Mouse (Mus musculus): ENCODE results near the gene Cpsf3.

The Cpsf3 gene

GRCm38 (mm10) chr12:21284761-21285441 lies at the start of gene Cpsf3:
TSS of gene Cpsf3 (plus strand) at chr12:21285391.
- Histone ChIP-seq H3K27me3 (ENCODE audit: insufficient read depth, low read length) (no peaks in the 10 kb centered on the region), H3K4me3 (replicated peaks; ENCODE audit: low read length) (peak within 1 kb of the TSS; percentile 97), H3K9me3 (ENCODE audit: low read length) (no peaks in the 10 kb centered on the region), H3K4me1 (replicated peaks; ENCODE audit: low read depth, low read length) (peaks cover 41% of the 10 kb centered on the region), H3K36me3 (ENCODE audit: insufficient read depth, low read length) (peaks cover 17% of the 10 kb centered on the region)
- TF ChIP-seq NANOG (IDR thresholded peaks at IDR 0.05; ENCODE audit: borderline replicate concordance, low read length) (no peak), CTCF (conservative IDR thresholded peaks at IDR 0.05; ENCODE audit: low read length) (no peak), POU5F1 (IDR thresholded peaks at IDR 0.05; ENCODE audit: borderline replicate concordance, low read length) (no peak)

DNA sequence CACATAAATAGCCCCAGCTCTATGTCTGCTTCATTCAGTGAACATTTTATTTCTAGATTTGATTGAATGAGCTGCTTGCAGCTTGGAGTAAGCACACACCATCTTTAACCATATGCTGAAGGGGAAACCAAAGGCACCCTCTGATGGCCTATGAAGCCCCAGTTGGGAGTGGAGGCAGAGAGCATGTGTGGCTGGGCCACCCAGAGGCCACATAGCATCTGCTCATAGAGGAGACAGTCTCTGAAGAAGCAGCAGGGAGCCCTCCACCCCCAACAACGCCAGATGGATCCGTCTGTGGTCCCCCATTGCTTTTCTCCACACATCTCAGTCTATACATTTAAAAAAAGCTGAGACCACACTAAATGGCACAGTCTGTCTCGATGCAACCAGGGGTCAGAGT lies 43.2 kb upstream of the Cpsf3 start:
- Histone ChIP-seq H3K27me3 (ENCODE audit: insufficient read depth, low read length) (no peaks in the 10 kb centered on the region), H3K4me3 (replicated peaks; ENCODE audit: low read length) (no peak overlapping the region), H3K4me1 (replicated peaks; ENCODE audit: low read depth, low read length) (no peaks in the 10 kb centered on the region), H3K36me3 (ENCODE audit: insufficient read depth, low read length) (peaks cover 17% of the 10 kb centered on the region), H3K9me3 (ENCODE audit: low read length) (no peaks in the 10 kb centered on the region)
- TF ChIP-seq NANOG (IDR thresholded peaks at IDR 0.05; ENCODE audit: borderline replicate concordance, low read length): no peak
- no peak for TF ChIP-seq CTCF (conservative IDR thresholded peaks at IDR 0.05; ENCODE audit: low read length)
- TF ChIP-seq POU5F1 (IDR thresholded peaks at IDR 0.05; ENCODE audit: borderline replicate concordance, low read length): no peak

DNA sequence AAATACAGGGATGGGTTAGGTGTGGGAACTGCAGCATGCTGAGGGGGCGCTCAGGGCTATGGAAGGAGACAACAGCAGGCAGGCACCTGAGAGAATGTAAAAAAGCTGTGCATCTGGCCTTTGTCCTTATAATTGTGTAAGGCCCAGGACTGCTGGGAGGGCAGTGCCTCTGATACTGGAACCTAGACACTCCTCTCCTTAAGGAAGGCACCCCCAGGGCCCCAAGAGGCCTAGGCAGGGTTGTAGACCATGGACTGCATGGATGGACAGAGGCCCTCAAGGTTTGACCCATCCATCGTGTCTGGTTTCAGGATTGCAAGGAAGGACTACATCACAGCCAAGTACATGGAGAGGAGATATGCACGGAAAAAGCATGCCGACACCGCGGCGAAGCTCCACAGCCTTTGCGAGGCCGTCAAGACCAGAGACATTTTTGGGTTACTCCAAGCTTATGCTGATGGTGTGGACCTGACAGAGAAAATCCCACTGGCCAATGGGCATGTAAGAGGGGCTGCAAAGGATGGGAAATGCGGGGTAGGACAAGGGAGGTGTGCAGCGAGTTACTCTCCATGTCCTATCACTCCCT lies 40.7 kb upstream of the Cpsf3 start:
- H3K36me3 ChIP-seq (ENCODE audit: insufficient read depth, low read length): peaks cover 27% of the 10 kb centered on the region
- H3K4me3 ChIP-seq (replicated peaks; ENCODE audit: low read length): no peak overlapping the region
- H3K27me3 ChIP-seq (ENCODE audit: insufficient read depth, low read length): no peaks in the 10 kb centered on the region
- H3K9me3 ChIP-seq (ENCODE audit: low read length): no peaks in the 10 kb centered on the region
- no peak for TF ChIP-seq NANOG (IDR thresholded peaks at IDR 0.05; ENCODE audit: borderline replicate concordance, low read length)
- TF ChIP-seq CTCF (conservative IDR thresholded peaks at IDR 0.05; ENCODE audit: low read length): no peak
- TF ChIP-seq POU5F1 (IDR thresholded peaks at IDR 0.05; ENCODE audit: borderline replicate concordance, low read length): no peak
- no peaks in the 10 kb centered on the region for H3K4me1 ChIP-seq (replicated peaks; ENCODE audit: low read depth, low read length)

DNA sequence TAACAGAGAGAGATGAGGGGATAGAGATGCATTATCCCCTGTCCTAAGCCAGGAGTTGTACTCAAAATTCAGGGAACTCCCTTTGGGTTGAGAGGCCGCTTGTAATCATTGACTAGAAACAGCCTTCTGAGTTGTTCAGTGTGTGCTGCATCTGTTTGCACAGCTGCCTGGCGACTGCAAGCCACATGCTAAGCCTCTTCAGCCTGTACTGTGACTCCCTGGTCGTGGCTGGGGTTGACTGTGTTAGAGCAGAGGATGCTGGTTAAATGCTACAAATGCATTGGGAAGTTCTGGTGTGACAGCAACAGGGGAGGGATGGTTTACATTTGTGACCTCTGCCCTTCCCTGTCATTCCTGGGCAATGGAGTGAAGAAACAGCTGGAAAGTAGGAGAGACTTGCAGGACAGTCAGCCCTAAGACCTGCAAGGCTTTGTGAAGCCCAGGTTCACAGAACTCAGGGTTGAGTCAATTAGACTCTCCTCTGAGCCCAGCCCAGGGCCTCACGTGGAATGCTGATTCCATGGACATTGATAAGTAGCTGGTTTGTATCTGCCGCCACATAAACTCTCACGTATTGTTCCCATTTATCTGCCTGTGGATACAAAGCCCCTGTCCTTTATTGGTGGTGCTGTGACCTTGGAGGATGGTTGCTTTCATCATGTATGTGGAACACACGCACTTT lies 37.3 kb upstream of the Cpsf3 start:
- Histone ChIP-seq H3K27me3 (ENCODE audit: insufficient read depth, low read length) (no peaks in the 10 kb centered on the region), H3K4me3 (replicated peaks; ENCODE audit: low read length) (no peak overlapping the region), H3K4me1 (replicated peaks; ENCODE audit: low read depth, low read length) (0 out of 2 replicates have a peak, but pooled peaks cover 2% of the 10 kb centered on the region), H3K36me3 (ENCODE audit: insufficient read depth, low read length) (peaks cover 45% of the 10 kb centered on the region), H3K9me3 (ENCODE audit: low read length) (no peaks in the 10 kb centered on the region)
- TF ChIP-seq POU5F1 (IDR thresholded peaks at IDR 0.05; ENCODE audit: borderline replicate concordance, low read length): no peak
- TF ChIP-seq CTCF (conservative IDR thresholded peaks at IDR 0.05; ENCODE audit: low read length): no peak
- no peak for TF ChIP-seq NANOG (IDR thresholded peaks at IDR 0.05; ENCODE audit: borderline replicate concordance, low read length)

DNA sequence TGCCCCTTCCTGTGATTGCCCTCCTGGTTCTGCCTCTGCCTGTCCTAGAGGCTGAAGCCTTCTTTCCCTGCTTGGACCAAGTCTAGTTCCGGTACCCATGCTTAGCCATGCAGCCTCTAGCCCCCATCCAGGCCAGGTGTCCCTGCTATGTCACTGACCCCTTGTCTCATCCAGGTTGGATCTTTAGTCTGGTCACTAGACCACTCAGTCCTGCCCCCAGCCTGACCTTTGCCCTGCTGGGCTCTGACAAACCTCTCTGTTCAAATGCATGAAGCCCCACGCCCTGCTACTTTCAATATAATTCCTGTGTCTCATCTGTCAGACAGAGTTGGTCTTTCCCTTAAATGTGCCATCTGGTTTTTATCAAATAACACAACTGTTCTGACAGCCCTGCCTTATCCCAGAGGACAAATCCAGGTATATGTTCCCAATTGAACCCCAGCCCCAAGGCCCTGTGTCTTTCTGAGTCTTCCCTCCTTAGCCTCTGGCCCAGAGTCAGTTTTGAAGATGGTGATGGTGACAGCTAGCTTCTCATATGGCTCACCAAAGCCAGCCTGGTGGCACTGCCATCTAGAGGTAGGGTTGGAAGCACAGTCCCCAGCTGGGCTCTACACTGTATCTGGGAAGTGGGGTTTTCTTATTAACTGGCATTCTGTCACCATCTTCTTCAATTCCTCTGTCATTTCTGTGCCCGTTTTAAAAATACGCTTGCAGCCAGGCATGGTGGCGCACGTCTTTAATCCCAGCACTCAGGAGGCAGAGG lies 24.5 kb upstream of the Cpsf3 start:
- Histone ChIP-seq H3K4me3 (replicated peaks; ENCODE audit: low read length) (no peak overlapping the region), H3K27me3 (ENCODE audit: insufficient read depth, low read length) (no peaks in the 10 kb centered on the region), H3K4me1 (replicated peaks; ENCODE audit: low read depth, low read length) (peaks cover 21% of the 10 kb centered on the region), H3K9me3 (ENCODE audit: low read length) (no peaks in the 10 kb centered on the region), H3K36me3 (ENCODE audit: insufficient read depth, low read length) (peaks cover 26% of the 10 kb centered on the region)
- TF ChIP-seq NANOG (IDR thresholded peaks at IDR 0.05; ENCODE audit: borderline replicate concordance, low read length) (no peak), CTCF (conservative IDR thresholded peaks at IDR 0.05; ENCODE audit: low read length) (peak; percentile 31)

- peaks cover 29% of the 10 kb centered on the region for H3K4me1 ChIP-seq (replicated peaks; ENCODE audit: low read depth, low read length)
- H3K36me3 ChIP-seq (ENCODE audit: insufficient read depth, low read length): peaks cover 26% of the 10 kb centered on the region
- no peaks in the 10 kb centered on the region for H3K9me3 ChIP-seq (ENCODE audit: low read length)
- no peaks in the 10 kb centered on the region for H3K27me3 ChIP-seq (ENCODE audit: insufficient read depth, low read length)
- H3K4me3 ChIP-seq (replicated peaks; ENCODE audit: low read length): no peak overlapping the region
- TF ChIP-seq NANOG (IDR thresholded peaks at IDR 0.05; ENCODE audit: borderline replicate concordance, low read length): no peak
- TF ChIP-seq POU5F1 (IDR thresholded peaks at IDR 0.05; ENCODE audit: borderline replicate concordance, low read length): no peak
These were observed 23.7 kb upstream of the Cpsf3 start for GRCm38 (mm10) chr12:21261521-21261920.

DNA sequence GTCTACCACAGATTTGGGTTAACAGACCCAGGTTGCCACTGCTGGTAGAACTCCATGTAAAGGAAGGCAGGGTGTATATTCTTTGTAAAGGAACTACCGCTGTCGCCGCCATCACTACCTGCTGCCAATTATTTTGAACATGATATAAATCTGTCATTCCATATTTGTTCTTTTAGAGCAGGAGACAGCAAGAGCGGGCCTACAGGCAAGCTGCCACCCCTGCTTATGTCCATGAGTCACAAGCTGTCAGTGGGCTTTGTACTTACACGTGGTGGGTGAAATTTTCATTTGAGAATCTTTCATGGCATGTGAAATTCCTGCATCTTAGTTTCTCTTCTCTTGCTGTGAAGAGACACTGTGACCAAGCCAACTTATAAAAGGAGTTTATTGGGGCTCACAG lies 21.9 kb upstream of the Cpsf3 start:
- Histone ChIP-seq H3K9me3 (ENCODE audit: low read length) (no peaks in the 10 kb centered on the region), H3K36me3 (ENCODE audit: insufficient read depth, low read length) (peaks cover 19% of the 10 kb centered on the region), H3K4me1 (replicated peaks; ENCODE audit: low read depth, low read length) (peaks cover 37% of the 10 kb centered on the region), H3K4me3 (replicated peaks; ENCODE audit: low read length) (no peak overlapping the region), H3K27me3 (ENCODE audit: insufficient read depth, low read length) (no peaks in the 10 kb centered on the region)
- TF ChIP-seq NANOG (IDR thresholded peaks at IDR 0.05; ENCODE audit: borderline replicate concordance, low read length): no peak
- TF ChIP-seq CTCF (conservative IDR thresholded peaks at IDR 0.05; ENCODE audit: low read length): no peak
- TF ChIP-seq POU5F1 (IDR thresholded peaks at IDR 0.05; ENCODE audit: borderline replicate concordance, low read length): no peak

DNA sequence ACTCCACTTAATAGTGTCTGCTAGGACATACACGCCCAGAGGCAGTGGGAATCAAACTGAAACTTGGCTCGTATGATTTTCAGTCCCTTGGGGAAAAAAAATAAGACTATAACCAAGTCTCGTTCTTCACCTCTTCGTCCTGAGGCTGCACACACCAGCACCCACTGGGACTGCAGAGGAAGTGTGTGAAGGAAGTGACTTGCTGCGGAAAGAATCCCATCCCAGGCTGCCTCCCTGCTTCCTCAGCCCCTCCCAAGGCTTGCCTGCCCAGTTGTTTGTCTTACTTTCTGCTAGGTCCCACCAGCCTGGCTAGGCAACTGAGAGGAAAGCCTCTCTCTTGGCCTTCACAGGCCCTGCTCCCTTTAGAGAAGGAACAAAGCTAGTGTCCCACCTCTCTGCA lies 20.9 kb upstream of the Cpsf3 start:
- no peak for TF ChIP-seq NANOG (IDR thresholded peaks at IDR 0.05; ENCODE audit: borderline replicate concordance, low read length)
- no peak for TF ChIP-seq CTCF (conservative IDR thresholded peaks at IDR 0.05; ENCODE audit: low read length)
- TF ChIP-seq POU5F1 (IDR thresholded peaks at IDR 0.05; ENCODE audit: borderline replicate concordance, low read length): no peak
- no peaks in the 10 kb centered on the region for H3K27me3 ChIP-seq (ENCODE audit: insufficient read depth, low read length)
- peaks cover 37% of the 10 kb centered on the region for H3K4me1 ChIP-seq (replicated peaks; ENCODE audit: low read depth, low read length)
- H3K4me3 ChIP-seq (replicated peaks; ENCODE audit: low read length): no peak overlapping the region
- peaks cover 19% of the 10 kb centered on the region for H3K36me3 ChIP-seq (ENCODE audit: insufficient read depth, low read length)
- no peaks in the 10 kb centered on the region for H3K9me3 ChIP-seq (ENCODE audit: low read length)
